Mouse (Mus musculus) layer of hippocampus, adult 2 months (tissue): ENCODE data around the gene Slc44a5. TPM values are rescaled to one million over a fixed set of nuclear protein-coding genes. Genes with fewer than 3 reads are reported as not detected.
A peak's percentile ranks its signal among the peaks of the same experiment; 100 is the strongest.

Experiments
- DNase-seq, 2 experiments: peaks; one replicate each; pipeline ENCODE4 v3.0.0; 2022; ENCODE audit warnings: low spot score in 2 of 2
- H3K27ac ChIP-seq: fragments of 200-600 bp; 2 replicates; pipeline ENCODE4 v1.8.1; 2022
- H3K4me3 ChIP-seq: fragments of 200-600 bp; 2 replicates; pipeline ENCODE4 v1.8.1; 2022; ENCODE audit warnings: mild to moderate bottlenecking
- CTCF ChIP-seq: fragments of 200-600 bp; conservative IDR thresholded peaks from 2 replicates; pipeline ENCODE4 v1.8.1; 2022; ENCODE audit warnings: antibody characterized with exemption, mild to moderate bottlenecking, moderate library complexity
- total RNA-seq, 2 experiments: library from RNA; stranded (reverse); gene quantifications; 2 replicates each; pipeline ENCODE4 v1.2.3; 2021

The Slc44a5 gene
- total RNA-seq, 2 experiments from 2014 or later: 52.6 to 57.5 TPM

DNA sequence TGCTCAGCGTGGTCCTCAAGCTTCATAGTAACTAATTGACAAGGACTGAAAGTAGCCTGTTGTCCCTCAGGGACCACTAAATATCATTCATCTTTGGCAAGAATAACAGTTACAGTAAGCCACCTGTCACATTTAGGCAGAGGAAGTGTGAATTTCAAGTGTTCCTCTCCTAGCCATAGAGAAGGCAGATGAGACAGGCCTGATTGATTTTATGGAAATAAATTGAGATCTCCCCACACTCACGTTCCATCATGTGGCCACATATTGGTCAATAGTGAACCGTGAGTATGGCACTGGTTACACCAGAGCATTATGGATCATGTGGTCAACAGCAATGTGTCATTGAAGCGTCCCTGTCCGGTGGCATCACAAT lies 199.3 kb downstream of the Slc44a5 start:
- no peak for TF ChIP-seq CTCF
- Histone ChIP-seq H3K4me3 (no peak overlapping the region), H3K27ac (peak overlapping the region; percentile 94)

GRCm38 (mm10) chr3:154173556-154173955 lies 200.3 kb downstream of the Slc44a5 start:
- no peak for TF ChIP-seq CTCF
- Histone ChIP-seq H3K27ac (peak overlapping the region; percentile 94), H3K4me3 (no peak overlapping the region)
- no peak for DNase-seq

More for the DNA sequence above, 199.3 kb downstream of the Slc44a5 start:
- no peak for DNase-seq

GRCm38 (mm10) chr3:154174031-154174430 lies 200.8 kb downstream of the Slc44a5 start:
- H3K4me3 ChIP-seq: no peak overlapping the region
- H3K27ac ChIP-seq: peak overlapping the region; percentile 94
- no peak for DNase-seq
- TF ChIP-seq CTCF: no peak

- Histone ChIP-seq H3K4me3 (no peak overlapping the region), H3K27ac (no peak overlapping the region)
- no peak for DNase-seq
- no peak for TF ChIP-seq CTCF
Observed at GRCm38 (mm10) chr3:154174766-154175165, 201.5 kb downstream of the Slc44a5 start.

- no peak for DNase-seq
- Histone ChIP-seq H3K27ac (no peak overlapping the region), H3K4me3 (no peak overlapping the region)
- TF ChIP-seq CTCF: no peak
Observed at GRCm38 (mm10) chr3:154177665-154178305, 204.5 kb downstream of the Slc44a5 start.

DNA sequence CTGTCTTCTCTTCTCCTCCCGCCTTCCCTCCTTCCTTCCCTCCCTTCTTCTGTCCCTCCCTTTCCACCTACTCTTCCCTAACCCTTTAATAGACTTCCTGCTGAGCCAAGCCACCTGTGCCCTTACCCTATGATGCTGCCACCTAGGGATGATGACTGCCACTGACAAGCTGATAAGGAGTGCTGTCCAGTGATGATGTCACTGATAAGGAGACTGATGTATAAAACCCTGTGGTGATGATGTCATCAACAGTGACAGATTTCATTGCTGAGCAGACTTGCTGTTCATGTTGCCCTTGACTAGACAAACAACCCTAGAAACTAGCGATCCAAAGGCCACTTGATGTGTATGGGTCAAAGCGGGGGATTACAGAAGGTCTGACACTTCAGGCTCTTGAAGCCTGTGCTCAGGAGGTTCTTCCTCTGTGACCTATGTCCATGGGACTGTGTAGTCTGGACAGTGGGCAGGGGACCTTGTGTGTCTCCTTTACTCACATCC lies 206.2 kb downstream of the Slc44a5 start:
- no peak for DNase-seq
- no peak; the same call in 1 of the 2 replicates for TF ChIP-seq CTCF

GRCm38 (mm10) chr3:154182987-154183386 lies 209.8 kb downstream of the Slc44a5 start:
- TF ChIP-seq CTCF: no peak

More for the DNA sequence above, 206.2 kb downstream of the Slc44a5 start:
- Histone ChIP-seq H3K27ac (no peak overlapping the region), H3K4me3 (no peak overlapping the region)

GRCm38 (mm10) chr3:154183957-154184356 lies 210.7 kb downstream of the Slc44a5 start:
- no peak for TF ChIP-seq CTCF
- Histone ChIP-seq H3K4me3 (no peak overlapping the region), H3K27ac (peak overlapping the region; percentile 49; the same call in 1 of the 2 replicates)
- DNase-seq: no peak

More at GRCm38 (mm10) chr3:154182987-154183386, 209.8 kb downstream of the Slc44a5 start:
- Histone ChIP-seq H3K27ac (no peak overlapping the region), H3K4me3 (no peak overlapping the region)
- DNase-seq: no peak

DNA sequence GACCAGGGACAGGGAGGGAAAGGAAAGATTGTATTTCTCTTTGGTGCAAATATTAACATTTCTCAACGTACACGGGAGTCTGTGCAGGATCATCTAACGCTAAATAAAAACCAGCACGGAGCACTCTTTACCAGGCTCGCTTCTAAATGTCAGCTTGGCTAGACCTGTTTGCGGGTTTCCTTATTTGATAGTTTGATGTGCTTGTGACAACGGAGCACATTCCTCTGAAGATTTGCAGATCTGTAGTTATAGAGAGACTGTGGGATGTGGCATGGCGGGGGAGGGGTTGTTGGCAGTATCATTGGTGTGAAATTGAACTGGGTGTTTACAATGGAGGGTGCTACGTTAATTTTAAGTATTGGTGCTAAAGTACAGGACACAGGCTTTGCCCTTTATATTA lies 215.4 kb downstream of the Slc44a5 start:
- H3K4me3 ChIP-seq: no peak overlapping the region
- peak in 1 of 2 experiments; percentile 35 for DNase-seq
- peak overlapping the region; percentile 81 for H3K27ac ChIP-seq
- TF ChIP-seq CTCF: no peak

DNA sequence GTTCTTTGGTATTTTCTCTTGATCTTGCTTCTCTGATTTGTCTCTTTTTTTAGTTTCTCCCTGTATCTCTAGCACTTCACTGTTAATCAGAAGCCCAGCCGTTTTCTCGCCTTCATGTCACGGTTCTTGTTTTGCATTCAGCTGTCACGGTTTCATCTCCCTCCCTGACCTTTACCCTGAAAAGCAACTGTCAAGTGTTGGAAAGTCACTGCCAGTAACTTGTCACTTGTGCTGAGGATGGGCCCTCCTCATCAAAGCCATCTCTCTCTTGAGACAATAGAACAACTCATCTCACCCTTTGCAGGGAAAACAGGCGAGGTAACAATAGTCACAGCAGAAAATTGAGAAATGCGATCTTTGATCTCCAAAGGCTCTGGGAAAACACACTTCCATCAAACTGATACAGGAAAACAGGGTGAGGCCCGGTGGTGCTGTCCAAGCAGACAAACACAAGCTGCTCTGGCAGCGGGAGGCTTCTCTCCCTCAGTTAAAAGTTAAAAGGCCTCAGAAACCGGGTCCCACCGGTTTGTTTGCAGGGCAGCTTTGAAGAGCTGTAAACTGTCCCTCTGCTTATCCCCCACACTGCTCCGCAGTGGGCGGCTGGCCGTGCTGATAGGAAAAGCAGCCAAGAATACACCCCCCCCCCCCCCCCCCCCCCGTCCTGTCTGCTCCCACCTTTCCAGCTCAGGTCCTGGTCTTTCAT lies 219.2 kb downstream of the Slc44a5 start:
- no peak for DNase-seq
- H3K27ac ChIP-seq: peak overlapping the region; percentile 59
- no peak for TF ChIP-seq CTCF
- H3K4me3 ChIP-seq: no peak overlapping the region

DNA sequence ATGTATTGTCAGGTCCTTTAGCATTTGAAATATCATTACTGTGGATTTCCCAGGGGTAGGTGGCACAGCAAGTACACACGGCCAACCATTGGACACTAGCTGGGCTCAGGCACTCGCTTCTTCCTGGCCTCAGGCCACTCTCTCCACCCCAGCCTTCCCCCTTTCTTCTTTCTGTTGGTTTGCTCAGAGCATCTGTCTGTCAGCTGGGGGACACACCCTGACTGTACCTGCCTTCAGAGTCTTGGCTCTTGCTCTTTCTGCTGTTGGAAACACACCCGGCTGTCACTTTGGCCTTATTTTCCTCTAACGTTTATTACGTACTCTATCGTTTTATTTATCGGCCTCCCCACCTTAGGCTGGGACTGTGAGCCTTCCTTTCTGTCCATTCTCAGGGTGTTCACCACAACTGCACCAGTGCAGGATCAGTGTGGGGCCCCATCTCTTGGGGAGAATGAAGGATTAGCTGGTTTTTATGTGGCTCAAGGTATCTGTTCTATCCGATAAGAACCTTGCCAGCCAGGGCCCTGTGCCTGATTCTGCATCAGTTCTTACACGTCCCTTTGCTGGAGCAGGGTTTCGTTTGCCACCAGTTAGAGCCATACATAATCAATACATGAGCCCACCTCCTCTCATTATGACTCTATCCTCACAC lies 220.1 kb downstream of the Slc44a5 start:
- no peak for DNase-seq
- peak overlapping the region; percentile 32 for H3K27ac ChIP-seq
- no peak for TF ChIP-seq CTCF
- H3K4me3 ChIP-seq: no peak overlapping the region

GRCm38 (mm10) chr3:154200422-154200828 lies 227.2 kb downstream of the Slc44a5 start:
- Histone ChIP-seq H3K4me3 (no peak overlapping the region), H3K27ac (peak overlapping the region; percentile 78)
- TF ChIP-seq CTCF: peak; percentile 15; the same call in 1 of the 2 replicates
- DNase-seq: peak in 1 of 2 experiments; percentile 22

DNA sequence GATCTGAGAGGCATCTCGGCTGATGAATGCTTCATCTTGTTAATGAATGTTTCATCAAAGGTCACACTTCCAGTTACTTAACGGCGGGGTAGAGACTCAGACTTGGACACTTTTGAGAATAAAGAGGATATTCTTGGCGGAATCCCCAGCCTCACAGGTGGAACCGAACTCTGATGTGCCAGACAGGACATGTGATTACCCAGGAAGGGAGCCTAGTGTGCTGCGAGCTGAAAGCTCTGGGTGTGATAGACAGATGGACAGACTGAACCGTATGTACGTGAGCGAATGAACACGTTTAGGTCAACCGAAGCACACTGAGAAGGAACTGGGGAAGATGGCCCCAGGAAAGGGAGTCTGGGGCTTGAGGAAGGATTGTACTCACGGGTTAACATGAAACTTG lies 228.6 kb downstream of the Slc44a5 start:
- DNase-seq: no peak
- no peak overlapping the region for H3K4me3 ChIP-seq
- H3K27ac ChIP-seq: no peak overlapping the region
- TF ChIP-seq CTCF: no peak
